Mouse (Mus musculus): ENCODE data around the gene Tcf20. TPM values are rescaled to one million over a fixed set of nuclear protein-coding genes. Genes with fewer than 3 reads are reported as not detected.

The Tcf20 gene
- total and polyA plus RNA-seq, 3 experiments: 34.7 to 92.0 (median 91.8) TPM

DNA sequence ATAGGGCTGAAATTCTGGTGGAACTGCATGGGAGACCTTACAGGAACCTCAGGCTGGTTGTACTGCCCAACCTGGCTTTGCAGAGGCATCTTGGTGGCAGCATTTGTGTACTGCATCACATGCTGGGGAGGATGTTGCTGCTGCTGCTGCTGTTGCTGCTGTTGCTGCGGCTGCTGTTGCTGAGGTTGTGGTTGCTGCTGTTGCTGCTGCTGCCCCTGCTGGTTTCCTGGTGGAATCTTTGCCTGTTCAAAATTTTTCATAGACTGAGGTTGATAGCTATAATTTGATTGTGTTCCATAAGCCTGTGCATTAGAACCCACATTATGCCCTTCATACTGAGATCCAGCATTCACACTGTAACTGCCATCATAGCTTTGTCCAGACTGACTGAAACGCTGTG, 131.6 kb downstream of the Tcf20 start:
- Histone ChIP-seq H3K4me1 (ENCODE audit: control insufficient read depth in 1 of 2, insufficient read depth in 2 of 2, low read length in 2 of 2) (no peaks in the 10 kb centered on the region; a peak in 1 of 4 replicates), H3K27me3 (ENCODE audit: control insufficient read depth in 1 of 2, insufficient read depth in 2 of 2, low read length in 2 of 2) (no peaks in the 10 kb centered on the region), H3K79me2 (ENCODE audit: control insufficient read depth, insufficient read depth, low read length, poor library complexity) (peaks cover 3% of the 10 kb centered on the region), H3K36me3 (ENCODE audit: control insufficient read depth in 1 of 2, insufficient read depth in 2 of 2, low read length in 2 of 2) (peaks cover 6 to 12% of the 10 kb centered on the region in 2 experiments; a peak in 3 of 4 replicates), H3K9me3 (replicated peaks; ENCODE audit: insufficient read depth, low read length) (no peaks in the 10 kb centered on the region), H3K27ac (ENCODE audit: control insufficient read depth, low read depth, low read length) (no peak overlapping the region), H3K4me3 (ENCODE audit: control insufficient read depth in 1 of 2, insufficient read depth in 1 of 2, low read depth in 2 of 2, low read length in 2 of 2) (no peak overlapping the region), H3K9ac (ENCODE audit: control insufficient read depth, low read depth, low read length, poor library complexity, severe bottlenecking) (no peak overlapping the region)
- DNase-seq (ENCODE audit: low read depth, low spot score): no peak
- TF ChIP-seq E2F4 (IDR thresholded peaks at IDR 0.05; ENCODE audit: borderline replicate concordance, low read depth, low read length): no peak
- no peak for TF ChIP-seq UBTF (IDR thresholded peaks at IDR 0.05; ENCODE audit: borderline replicate concordance, insufficient read depth, low read depth, low read length)
- TF ChIP-seq MEF2A (IDR thresholded peaks at IDR 0.05; ENCODE audit: extremely low read depth, insufficient replicate concordance, low read depth, low read length, poor library complexity, severe bottlenecking): no peak
- no peak for TF ChIP-seq TAL1 (IDR thresholded peaks at IDR 0.05; ENCODE audit: low read length)
- TF ChIP-seq ETS1 (IDR thresholded peaks at IDR 0.05; ENCODE audit: low read depth, low read length): no peak
- no peak for TF ChIP-seq RCOR1 (IDR thresholded peaks at IDR 0.05; ENCODE audit: low read depth, low read length)
- no peak for TF ChIP-seq POLR2AphosphoS2 (IDR thresholded peaks at IDR 0.05; ENCODE audit: low read length)
- no peak for TF ChIP-seq HCFC1 (IDR thresholded peaks at IDR 0.05; ENCODE audit: low read depth, low read length)
- no peak for TF ChIP-seq TCF12 (IDR thresholded peaks at IDR 0.05; ENCODE audit: low read depth, low read length)
- TF ChIP-seq MYC (IDR thresholded peaks at IDR 0.05; ENCODE audit: low read depth, low read length): no peak
- no peak for TF ChIP-seq CTCF (IDR thresholded peaks at IDR 0.05 in 2 of 3, conservative IDR thresholded peaks at IDR 0.05 in 1 of 3; ENCODE audit: control insufficient read depth in 1 of 3, insufficient read depth in 1 of 3, low read depth in 2 of 3, low read length in 3 of 3, poor library complexity in 1 of 3, severe bottlenecking in 1 of 3)
- no peak for TF ChIP-seq MAFK (IDR thresholded peaks at IDR 0.05; ENCODE audit: borderline replicate concordance, low read depth, low read length)
- TF ChIP-seq MYB (IDR thresholded peaks at IDR 0.05; ENCODE audit: low read depth, low read length): no peak
- no peak for TF ChIP-seq CHD1 (IDR thresholded peaks at IDR 0.05; ENCODE audit: low read depth, low read length)
- TF ChIP-seq ZC3H11A (IDR thresholded peaks at IDR 0.05; ENCODE audit: low read depth, low read length): no peak

DNA sequence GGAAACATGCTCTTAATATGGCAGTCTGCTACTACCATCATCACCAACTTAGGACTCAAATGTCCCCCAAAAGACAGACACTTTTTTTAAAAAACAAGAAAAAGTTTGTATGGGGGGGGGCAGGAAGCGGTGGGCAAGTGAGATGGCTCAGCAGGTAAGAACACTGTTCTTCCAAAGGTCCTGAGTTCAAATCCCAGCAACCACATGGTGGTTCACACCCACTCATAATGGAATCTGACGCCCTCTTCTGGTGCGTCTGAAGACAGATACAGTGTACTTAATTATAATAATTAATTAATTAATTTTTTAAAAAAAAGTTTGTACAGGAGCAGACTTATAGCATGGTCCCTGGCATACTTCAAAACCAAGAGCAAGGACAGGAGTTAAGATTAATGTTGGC, 148.5 kb downstream of the Tcf20 start:
- Histone ChIP-seq H3K27me3 (ENCODE audit: control insufficient read depth in 1 of 2, insufficient read depth in 2 of 2, low read length in 2 of 2) (no peaks in the 10 kb centered on the region), H3K27ac (ENCODE audit: control insufficient read depth, low read depth, low read length) (no peak overlapping the region), H3K4me3 (ENCODE audit: control insufficient read depth in 1 of 2, insufficient read depth in 1 of 2, low read depth in 2 of 2, low read length in 2 of 2) (no peak overlapping the region), H3K4me1 (ENCODE audit: control insufficient read depth in 1 of 2, insufficient read depth in 2 of 2, low read length in 2 of 2) (peaks cover 4 to 7% of the 10 kb centered on the region in 2 experiments; a peak in 3 of 4 replicates), H3K9ac (ENCODE audit: control insufficient read depth, low read depth, low read length, poor library complexity, severe bottlenecking) (no peak overlapping the region), H3K9me3 (replicated peaks; ENCODE audit: insufficient read depth, low read length) (no peaks in the 10 kb centered on the region), H3K36me3 (ENCODE audit: control insufficient read depth in 1 of 2, insufficient read depth in 2 of 2, low read length in 2 of 2) (peaks cover 11 to 20% of the 10 kb centered on the region in 2 experiments), H3K79me2 (ENCODE audit: control insufficient read depth, insufficient read depth, low read length, poor library complexity) (peaks cover 5% of the 10 kb centered on the region; the same call in 1 of the 2 replicates)
- TF ChIP-seq TAL1 (IDR thresholded peaks at IDR 0.05; ENCODE audit: low read length) (no peak), MYB (IDR thresholded peaks at IDR 0.05; ENCODE audit: low read depth, low read length) (no peak), POLR2A (IDR thresholded peaks at IDR 0.05; ENCODE audit: control insufficient read depth in 1 of 2, insufficient read depth in 1 of 2, low read depth in 1 of 2, low read length in 2 of 2, poor library complexity in 1 of 2) (no peak), POLR2AphosphoS2 (IDR thresholded peaks at IDR 0.05; ENCODE audit: low read length) (no peak), TBP (IDR thresholded peaks at IDR 0.05; ENCODE audit: low read depth, low read length) (no peak), USF2 (IDR thresholded peaks at IDR 0.05; ENCODE audit: borderline replicate concordance in 1 of 2, insufficient read depth in 1 of 2, low read depth in 1 of 2, low read length in 2 of 2) (no peak), GABPA (IDR thresholded peaks at IDR 0.05; ENCODE audit: low read depth, low read length) (no peak), CHD2 (IDR thresholded peaks at IDR 0.05; ENCODE audit: low read length) (no peak), NELFE (IDR thresholded peaks at IDR 0.05; ENCODE audit: low read depth, low read length) (no peak), EP300 (IDR thresholded peaks at IDR 0.05; ENCODE audit: low read depth in 1 of 2, low read length in 2 of 2) (no peak), E2F4 (IDR thresholded peaks at IDR 0.05; ENCODE audit: borderline replicate concordance, low read depth, low read length) (no peak), SIN3A (IDR thresholded peaks at IDR 0.05; ENCODE audit: low read length) (no peak), RCOR1 (IDR thresholded peaks at IDR 0.05; ENCODE audit: low read depth, low read length) (no peak), UBTF (IDR thresholded peaks at IDR 0.05; ENCODE audit: borderline replicate concordance, insufficient read depth, low read depth, low read length) (no peak), RAD21 (IDR thresholded peaks at IDR 0.05; ENCODE audit: low read depth, low read length) (no peak), MAZ (IDR thresholded peaks at IDR 0.05; ENCODE audit: low read depth, low read length) (no peak)
- DNase-seq (ENCODE audit: low read depth, low spot score): no peak

All from MEL (cell line).